Mouse (Mus musculus): ENCODE measurements at regions not wholly inside any gene's neighbourhood (a gene's known extent, or its start where the extent isn't known, plus 50 kb on each side); places are given as distances from the start of the nearest gene placed in this dataset.

- 76% methylated on average over 1 of the region's 1 CpGs for WGBS
- Histone ChIP-seq H3K36me3 (ENCODE audit: control insufficient read depth, insufficient read depth) (no peaks in the 10 kb centered on the region), H3K9ac (replicated peaks; ENCODE audit: low read depth, low read length) (no peak overlapping the region), H3K4me3 (replicated peaks; ENCODE audit: low read length) (no peak overlapping the region), H3K4me2 (ENCODE audit: low read length) (no peak overlapping the region), H3K27ac (ENCODE audit: low read length) (no peak overlapping the region), H3K27me3 (replicated peaks; ENCODE audit: control insufficient read depth, insufficient read depth, low read length) (no peaks in the 10 kb centered on the region), H3K9me3 (ENCODE audit: control insufficient read depth, low read length) (no peaks in the 10 kb centered on the region), H3K4me1 (replicated peaks; ENCODE audit: control insufficient read depth, insufficient read depth, low read length) (no peaks in the 10 kb centered on the region)
- no peak for ATAC-seq
These were observed 1774.8 kb downstream of the Efna5 start for GRCm38 (mm10) chr17:61106302-61106701.

- 93% methylated on average over 5 of the region's 5 CpGs for WGBS
- H3K9ac ChIP-seq (replicated peaks; ENCODE audit: low read depth, low read length), result no peak overlapping the region
- H3K4me3 ChIP-seq (replicated peaks; ENCODE audit: low read length), result no peak overlapping the region
- no peaks in the 10 kb centered on the region for H3K36me3 ChIP-seq (ENCODE audit: control insufficient read depth, insufficient read depth)
- no peak overlapping the region for H3K27ac ChIP-seq (ENCODE audit: low read length)
- no peaks in the 10 kb centered on the region for H3K4me1 ChIP-seq (replicated peaks; ENCODE audit: control insufficient read depth, insufficient read depth, low read length)
- H3K27me3 ChIP-seq (replicated peaks; ENCODE audit: control insufficient read depth, insufficient read depth, low read length), result no peaks in the 10 kb centered on the region
- no peak overlapping the region for H3K4me2 ChIP-seq (ENCODE audit: low read length)
- no peak for ATAC-seq
- no peaks in the 10 kb centered on the region for H3K9me3 ChIP-seq (ENCODE audit: control insufficient read depth, low read length)
These were observed 1820.7 kb downstream of the Efna5 start for GRCm38 (mm10) chr17:61060450-61060849.

GRCm38 (mm10) chr17:61058471-61058870, 1822.6 kb downstream of the Efna5 start:
- Histone ChIP-seq H3K9ac (replicated peaks; ENCODE audit: low read depth, low read length) (no peak overlapping the region), H3K27ac (ENCODE audit: low read length) (no peak overlapping the region), H3K36me3 (ENCODE audit: control insufficient read depth, insufficient read depth) (no peaks in the 10 kb centered on the region), H3K4me1 (replicated peaks; ENCODE audit: control insufficient read depth, insufficient read depth, low read length) (no peaks in the 10 kb centered on the region), H3K27me3 (replicated peaks; ENCODE audit: control insufficient read depth, insufficient read depth, low read length) (no peaks in the 10 kb centered on the region), H3K4me3 (replicated peaks; ENCODE audit: low read length) (no peak overlapping the region), H3K9me3 (ENCODE audit: control insufficient read depth, low read length) (no peaks in the 10 kb centered on the region), H3K4me2 (ENCODE audit: low read length) (no peak overlapping the region)
- 91% methylated on average over 2 of the region's 2 CpGs for WGBS
- ATAC-seq, result no peak

GRCm38 (mm10) chr17:61033544-61034251, 1847.4 kb downstream of the Efna5 start:
- no peaks in the 10 kb centered on the region for H3K9me3 ChIP-seq (ENCODE audit: control insufficient read depth, low read length)
- H3K4me2 ChIP-seq (ENCODE audit: low read length), result no peak overlapping the region
- H3K4me3 ChIP-seq (replicated peaks; ENCODE audit: low read length), result no peak overlapping the region
- no peaks in the 10 kb centered on the region for H3K4me1 ChIP-seq (replicated peaks; ENCODE audit: control insufficient read depth, insufficient read depth, low read length)
- no peaks in the 10 kb centered on the region for H3K27me3 ChIP-seq (replicated peaks; ENCODE audit: control insufficient read depth, insufficient read depth, low read length)
- H3K27ac ChIP-seq (ENCODE audit: low read length), result no peak overlapping the region
- no peak overlapping the region for H3K9ac ChIP-seq (replicated peaks; ENCODE audit: low read depth, low read length)
- peak; percentile 75 for ATAC-seq
- no peaks in the 10 kb centered on the region for H3K36me3 ChIP-seq (ENCODE audit: control insufficient read depth, insufficient read depth)
- WGBS, result 13% methylated on average over 4 of the region's 4 CpGs

GRCm38 (mm10) chr17:61018647-61019046, 1862.5 kb downstream of the Efna5 start:
- Histone ChIP-seq H3K27ac (ENCODE audit: low read length) (no peak overlapping the region), H3K4me1 (replicated peaks; ENCODE audit: control insufficient read depth, insufficient read depth, low read length) (no peaks in the 10 kb centered on the region), H3K9ac (replicated peaks; ENCODE audit: low read depth, low read length) (no peak overlapping the region), H3K9me3 (ENCODE audit: control insufficient read depth, low read length) (no peaks in the 10 kb centered on the region), H3K36me3 (ENCODE audit: control insufficient read depth, insufficient read depth) (no peaks in the 10 kb centered on the region), H3K4me3 (replicated peaks; ENCODE audit: low read length) (no peak overlapping the region), H3K4me2 (ENCODE audit: low read length) (no peak overlapping the region), H3K27me3 (replicated peaks; ENCODE audit: control insufficient read depth, insufficient read depth, low read length) (no peaks in the 10 kb centered on the region)
- peak; percentile 57; the same call in 1 of the 2 replicates for ATAC-seq
- WGBS, result 27% methylated on average over 4 of the region's 4 CpGs

Measured in forebrain, embryonic 16.5 days (tissue).